Mouse (Mus musculus) midbrain, embryonic 14.5 days (tissue): Measurements from ENCODE around the gene Dmac1. TPM values are rescaled to one million over a fixed set of nuclear protein-coding genes. Genes with fewer than 3 reads are reported as not detected.
"Not testable (repeated sequence)": the region's sequence is repeated elsewhere in the genome, so short reads cannot be mapped to it uniquely, and the experiment has no call there.

Experiments used
- ATAC-seq: fragments of 200-750 bp; cut with Nextera tagmentation; 2 replicates; pipeline ENCODE4 v1.8.0; 2017; ENCODE audit warnings: moderate number of reproducible peaks, moderate library complexity; ENCODE audit not compliant: low FRiP score, low TSS enrichment
- DNase-seq: peaks from one replicate; pipeline ENCODE4 v3.0.0-alpha.2; 2015
- H3K27ac ChIP-seq: fragments of 300-500 bp; sonication (generic); replicated peaks from 2 replicates; pipeline ENCODE4 v1.5.1; 2014; ENCODE audit warnings: mild to moderate bottlenecking, low read depth, low read length, moderate library complexity
- H3K27me3 ChIP-seq: fragments of 300-500 bp; sonication (generic); 2 replicates; pipeline ENCODE4 v1.6.1; 2014; ENCODE audit warnings: low read length, control low read depth, mixed read lengths; ENCODE audit not compliant: control insufficient read depth, insufficient read depth
- H3K36me3 ChIP-seq: fragments of 300-500 bp; sonication (generic); 2 replicates; pipeline ENCODE4 v1.6.1; 2014; ENCODE audit warnings: low read length, control low read depth; ENCODE audit not compliant: control insufficient read depth, insufficient read depth
- H3K4me1 ChIP-seq: fragments of 300-500 bp; sonication (generic); 2 replicates; pipeline ENCODE4 v1.6.1; 2014; ENCODE audit warnings: mild to moderate bottlenecking, antibody characterized with exemption, low read length, control low read depth; ENCODE audit not compliant: control insufficient read depth, insufficient read depth
- H3K4me2 ChIP-seq: fragments of 300-500 bp; sonication (generic); 2 replicates; pipeline ENCODE4 v1.6.1; 2014; ENCODE audit warnings: mild to moderate bottlenecking, low read length, moderate library complexity
- H3K4me3 ChIP-seq: fragments of 300-500 bp; sonication (generic); replicated peaks from 2 replicates; pipeline ENCODE4 v1.5.1; 2014; ENCODE audit warnings: low read depth, low read length
- H3K9ac ChIP-seq: fragments of 300-500 bp; sonication (generic); replicated peaks from 2 replicates; pipeline ENCODE4 v1.6.1; 2014; ENCODE audit warnings: mild to moderate bottlenecking, low read length, moderate library complexity
- H3K9me3 ChIP-seq: fragments of 300-500 bp; sonication (generic); 2 replicates; pipeline ENCODE4 v1.6.1; 2016; ENCODE audit warnings: low read length, control low read depth, mixed read lengths; ENCODE audit not compliant: control insufficient read depth
- WGBS: fragments of 180-500 bp; shearing (Covaris S2); extraction: QIAGEN DNeasy Blood & Tissue Kit; methylation state at CpG from one replicate; pipeline ENCODE4 v1.1.7; 2014; 5-methylcytosine and 5-hydroxymethylcytosine counted together
- polyA plus RNA-seq: library from polyadenylated mRNA; unstranded; fragments of >200 nt; fragmentation: Nextera tagmentation; extraction: Ambion mirVana; gene quantifications from 2 replicates; pipeline ENCODE4 v1.2.1, GENCODE M21; 2014

Dmac1 gene
- polyA plus RNA-seq, 1 experiment from 2014 or later = 88.6 TPM

GRCm38 (mm10) chr4:75259447-75259846 is 18.7 kb downstream of the Dmac1 start:
- Histone ChIP-seq H3K9me3 (no peaks in the 10 kb centered on the region), H3K27ac (no peak overlapping the region), H3K27me3 (no peaks in the 10 kb centered on the region), H3K4me2 (no peak overlapping the region), H3K4me3 (no peak overlapping the region), H3K4me1 (no peaks in the 10 kb centered on the region), H3K9ac (no peak overlapping the region), H3K36me3 (no peaks in the 10 kb centered on the region)
- 87% methylated on average over 3 of the region's 3 CpGs for WGBS
- ATAC-seq = no peak
- no peak for DNase-seq

- H3K9ac ChIP-seq, H3K4me1 ChIP-seq, H3K9me3 ChIP-seq, H3K4me3 ChIP-seq, H3K4me2 ChIP-seq, ATAC-seq, H3K27ac ChIP-seq, H3K27me3 ChIP-seq, DNase-seq, H3K36me3 ChIP-seq: not testable (repeated sequence)
- WGBS = 34% methylated on average over 3 of the region's 3 CpGs
Measured at GRCm38 (mm10) chr4:75234602-75235001, 43.5 kb downstream of the Dmac1 start.
